Comparison of ENCODE assay signal across 25 mouse cellular contexts in genomic region chr14:47196711-47197110, GRCm38 (mm10).
"Had no signal": no experiment of that assay in that cellular context is flagged by ENCODE, and none has a peak within 500 bp of the region (broad histone marks: within the 10 kb centered on the region; RNA-seq: fewer than 3 reads in every experiment).

No protein-coding gene starts in this region.

- H3K27ac ChIP-seq: gastrocnemius, adult 2 months; heart, adult 2 months; heart, embryonic 10.5 days; hindbrain, embryonic 10.5 days; hindbrain, embryonic 12.5 days; hindbrain, embryonic 14.5 days; intestine, embryonic 15.5 days; left cerebral cortex, adult 2 months; limb, embryonic 10.5 days; limb, embryonic 12.5 days; liver, embryonic 12.5 days; liver, embryonic 14.5 days had no signal

- H3K27me3 ChIP-seq: heart, embryonic 12.5 days; hindbrain, embryonic 12.5 days; intestine, embryonic 15.5 days; limb, embryonic 12.5 days had no signal

- H3K4me2 ChIP-seq: heart, embryonic 12.5 days; hindbrain, embryonic 12.5 days; hindbrain, embryonic 14.5 days; intestine, embryonic 15.5 days; limb, embryonic 12.5 days; liver, embryonic 12.5 days had no signal

- H3K4me1 ChIP-seq: heart, embryonic 10.5 days; heart, embryonic 12.5 days; hindbrain, embryonic 10.5 days; hindbrain, embryonic 12.5 days; intestine, embryonic 15.5 days; limb, embryonic 10.5 days; limb, embryonic 12.5 days had no signal

- ATAC-seq: hindbrain, embryonic 16.5 days; inflammation-experienced regulatory T-cells, adult 6 months; intestine, embryonic 15.5 days; intestine, postnatal 0 days; liver, embryonic 12.5 days had no signal

- H3K4me3 ChIP-seq: gastrocnemius, adult 2 months; heart, adult 2 months; heart, embryonic 10.5 days; heart, embryonic 12.5 days; hindbrain, embryonic 10.5 days; hindbrain, embryonic 12.5 days; intestine, embryonic 15.5 days; left cerebral cortex, adult 2 months; limb, embryonic 10.5 days; limb, embryonic 12.5 days; liver, embryonic 12.5 days had no signal

- H3K9me3 ChIP-seq: heart, embryonic 10.5 days; heart, embryonic 12.5 days; hindbrain, embryonic 10.5 days; hindbrain, embryonic 12.5 days; intestine, embryonic 15.5 days; limb, embryonic 10.5 days; liver, embryonic 12.5 days had no signal

- DNase-seq: gastrocnemius, adult 2 months; gastrocnemius, postnatal 10 days; gastrocnemius, postnatal 25 days; heart, adult 2 months; heart, postnatal 10 days; heart, postnatal 4 days; kidney, adult 18-20 months; kidney, adult 8-10 months; kidney, postnatal 10 days; kidney, postnatal 25 days; kidney, postnatal 4 days had no signal

- H3K36me3 ChIP-seq: heart, embryonic 10.5 days; heart, embryonic 12.5 days; hindbrain, embryonic 10.5 days; hindbrain, embryonic 12.5 days; intestine, embryonic 15.5 days; limb, embryonic 10.5 days; limb, embryonic 12.5 days; liver, embryonic 12.5 days had no signal

- H3K9ac ChIP-seq: heart, embryonic 12.5 days; hindbrain, embryonic 12.5 days; hindbrain, embryonic 14.5 days; intestine, embryonic 15.5 days; limb, embryonic 12.5 days; liver, embryonic 12.5 days; liver, embryonic 14.5 days had no signal
